ENCODE assay signal across 8 mouse cellular contexts in the genomic region with DNA sequence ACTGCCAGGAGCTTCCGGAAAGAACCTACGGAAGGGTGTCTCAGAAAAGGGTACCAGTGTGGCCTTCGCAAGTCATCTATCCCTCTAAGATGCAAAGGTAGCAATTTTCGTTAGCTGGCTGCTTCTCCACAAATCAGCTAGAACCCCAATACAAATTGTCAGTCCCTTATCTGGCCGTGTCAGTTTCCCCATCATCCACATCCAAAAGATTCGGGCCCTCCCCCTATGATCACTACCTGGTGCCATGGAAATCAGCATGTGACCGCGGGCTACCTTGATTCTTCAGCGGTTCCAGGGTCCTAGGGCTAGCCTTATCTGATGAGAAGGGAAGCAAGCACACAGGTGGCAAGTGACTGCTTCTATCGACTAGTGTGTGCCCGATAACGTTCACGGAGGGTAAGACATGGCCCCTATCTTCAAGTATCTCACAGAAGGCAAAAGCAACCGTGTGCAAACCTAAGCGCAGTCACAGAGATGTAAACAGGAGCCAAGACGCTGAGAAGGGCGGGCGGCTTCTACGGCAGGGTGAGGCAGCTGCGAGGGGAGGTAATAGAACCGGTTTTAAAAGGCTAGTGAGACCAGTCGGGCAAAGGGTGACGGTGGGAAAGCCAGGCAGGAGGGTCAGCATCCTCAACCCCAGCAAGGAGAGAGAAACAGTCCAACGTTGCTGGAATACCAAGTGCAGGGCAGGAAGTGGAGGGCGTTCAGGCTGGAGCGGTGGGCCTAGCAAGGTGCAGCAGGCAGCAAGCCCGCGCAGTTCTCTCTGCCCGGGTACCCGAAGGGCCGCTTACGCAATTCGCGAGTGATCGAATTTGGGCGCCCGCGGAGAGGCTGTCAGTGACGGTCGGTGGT. TPM values are rescaled to one million over a fixed set of nuclear protein-coding genes. Genes with fewer than 3 reads are reported as not detected.
A peak's percentile ranks its signal among the peaks of the same experiment; 100 is the strongest.
DNase-seq lines count a peak whose midpoint lies in the region; ATAC-seq and TF ChIP-seq lines count a peak whose summit lies in the region.

No protein-coding gene starts in this region.

- H3K9ac ChIP-seq in heart, embryonic 15.5 days, result peak overlapping the region; percentile 69

- DNase-seq in ZHBTc4 (ENCODE audit: low read depth, low spot score), result peak; percentile 65
- peak; percentile 29 for DNase-seq in embryo, embryonic 10.5 days (ENCODE audit: low spot score)
- peak; percentile 38 to 53 for DNase-seq in layer of hippocampus, postnatal 25 days (ENCODE audit: extremely low spot score in 1 of 2, low spot score in 1 of 2)
- peak; percentile 61 for DNase-seq in lung, postnatal 36 days
- DNase-seq in spleen, adult 12 weeks (ENCODE audit: low spot score), result peak; percentile 43
- DNase-seq in ovary, adult 18-20 months (ENCODE audit: low spot score), result no peak

- peak overlapping the region; percentile 100 for H3K4me2 ChIP-seq in heart, embryonic 15.5 days

- H3K9me3 ChIP-seq in E14TG2a.4 (ENCODE audit: low read length), result no peaks in the 10 kb centered on the region
- no peaks in the 10 kb centered on the region for H3K9me3 ChIP-seq in heart, embryonic 15.5 days (replicated peaks)

- TF ChIP-seq CTCF in E14TG2a.4 (conservative IDR thresholded peaks at IDR 0.05; ENCODE audit: low read length), result no peak

- H3K27me3 ChIP-seq in E14TG2a.4 (ENCODE audit: insufficient read depth, low read length), result peaks cover 56% of the 10 kb centered on the region
- 0 out of 2 replicates have a peak, but pooled peaks cover 3% of the 10 kb centered on the region for H3K27me3 ChIP-seq in heart, embryonic 15.5 days

- no peaks in the 10 kb centered on the region for H3K36me3 ChIP-seq in E14TG2a.4 (ENCODE audit: insufficient read depth, low read length)
- no peaks in the 10 kb centered on the region for H3K36me3 ChIP-seq in heart, embryonic 15.5 days

- 14% methylated on average over 40 of the region's 40 CpGs for whole genome bisulfite sequencing in heart, embryonic 15.5 days

- peaks cover 25% of the 10 kb centered on the region for H3K4me1 ChIP-seq in E14TG2a.4 (replicated peaks; ENCODE audit: low read depth, low read length)
- H3K4me1 ChIP-seq in heart, embryonic 15.5 days (replicated peaks), result peaks cover 12% of the 10 kb centered on the region

- 0 out of 2 replicates have a peak overlapping the region, but pooled peaks have one; percentile 36 for H3K27ac ChIP-seq in heart, embryonic 15.5 days

- ATAC-seq in heart, embryonic 15.5 days (replicated peaks; ENCODE audit: insufficient number of reproducible peaks, insufficient read depth, low FRiP score, low read depth), result no peak; the same call in 1 of the 2 replicates

- peak overlapping the region; percentile 93 for H3K4me3 ChIP-seq in E14TG2a.4 (replicated peaks; ENCODE audit: low read length)
- peak overlapping the region; percentile 92 for H3K4me3 ChIP-seq in heart, embryonic 15.5 days

RNA-seq across cellular contexts. Expression of gene N4bp2l1, which starts 3.9 kb away (rescaled TPM):
- 3.4 and 5.6 TPM in 2 replicates for polyA plus RNA-seq in heart, embryonic 15.5 days (2015; fragmentation: Nextera tagmentation; extraction: Ambion mirVana)
- 10 to 100 TPM; 47.3 to 57.2 TPM for total RNA-seq in layer of hippocampus, postnatal 25 days (2021)
